Comparison of ENCODE assay signal across 15 mouse cellular contexts in the genomic region with DNA sequence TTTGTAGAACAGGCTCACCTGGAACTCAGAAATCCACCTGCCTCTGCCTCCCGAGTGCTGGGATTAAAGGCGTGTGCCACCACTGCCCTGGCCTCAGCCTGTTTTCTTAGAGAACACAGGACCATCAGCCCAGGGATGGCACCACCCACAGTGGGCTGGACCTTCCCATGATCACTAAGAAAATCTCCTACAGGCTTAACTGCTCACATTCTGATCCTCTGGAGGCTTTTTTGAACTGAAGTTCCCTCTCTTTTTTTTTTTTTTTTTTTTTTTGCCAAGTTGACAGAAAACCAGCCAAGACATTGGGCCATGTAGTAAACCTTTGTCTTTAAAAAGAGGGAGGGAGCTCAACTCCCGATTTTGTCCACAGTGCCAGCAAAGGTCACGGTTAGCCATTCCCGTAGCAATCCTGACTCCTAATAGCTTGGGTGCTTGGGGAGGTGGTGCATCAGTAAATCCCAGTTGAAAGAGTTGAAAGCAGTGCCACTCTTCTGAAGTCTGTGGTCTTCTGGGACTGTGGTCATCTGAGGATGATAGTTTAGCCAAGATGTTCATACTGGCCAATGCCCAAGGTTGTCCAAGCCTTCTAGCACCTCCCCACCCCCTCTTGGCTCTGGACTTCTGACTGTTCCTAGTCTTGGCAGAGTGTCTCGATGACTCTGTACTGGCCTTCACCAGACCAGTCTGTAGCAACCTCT. TPM values are rescaled to one million over a fixed set of nuclear protein-coding genes. Genes with fewer than 3 reads are reported as not detected.
DNase-seq lines count a peak whose midpoint lies in the region; ATAC-seq and TF ChIP-seq lines count a peak whose summit lies in the region.
"Had no signal": no experiment of that assay in that cellular context is flagged by ENCODE, and none has a peak within 500 bp of the region (broad histone marks: within the 10 kb centered on the region; RNA-seq: fewer than 3 reads in every experiment).

No protein-coding gene starts in this region.

- H3K9me3 ChIP-seq in midbrain, embryonic 11.5 days (ENCODE audit: control insufficient read depth, low read length), result no peaks in the 10 kb centered on the region
- no peaks in the 10 kb centered on the region for H3K9me3 ChIP-seq in midbrain, postnatal 0 days (ENCODE audit: low read length)
- H3K9me3 ChIP-seq: midbrain, embryonic 15.5 days; neural tube, embryonic 13.5 days had no signal

- H3K4me1 ChIP-seq in midbrain, embryonic 11.5 days (ENCODE audit: control insufficient read depth, insufficient read depth, low read length), result peaks cover 8% of the 10 kb centered on the region
- H3K4me1 ChIP-seq in midbrain, postnatal 0 days (ENCODE audit: insufficient read depth, low read length), result peaks cover 9% of the 10 kb centered on the region; the same call in 1 of the 2 replicates

- intact Hi-C loops in heart, postnatal 25 days (cut with DNase I), result no loop called here

- TF ChIP-seq CTCF in midbrain, postnatal 0 days (IDR thresholded peaks at IDR 0.05), result no peak
- no peak for TF ChIP-seq CTCF in layer of hippocampus, adult 2 months (conservative IDR thresholded peaks at IDR 0.05)

- no peak overlapping the region for H3K4me2 ChIP-seq in midbrain, embryonic 11.5 days
- no peak overlapping the region for H3K4me2 ChIP-seq in midbrain, postnatal 0 days (ENCODE audit: low read depth, low read length, poor library complexity, severe bottlenecking)
- H3K4me2 ChIP-seq: midbrain, embryonic 15.5 days; neural tube, embryonic 13.5 days had no signal

- H3K79me2 ChIP-seq in macrophage (ENCODE audit: inconsistent target), result peaks cover 29% of the 10 kb centered on the region

- H3K27me3 ChIP-seq in midbrain, embryonic 11.5 days (ENCODE audit: control insufficient read depth, insufficient read depth, low read length), result no peaks in the 10 kb centered on the region
- no peaks in the 10 kb centered on the region for H3K27me3 ChIP-seq in midbrain, postnatal 0 days (ENCODE audit: insufficient read depth, low read length)
- H3K27me3 ChIP-seq: midbrain, embryonic 15.5 days; neural tube, embryonic 13.5 days had no signal

- WGBS in midbrain, embryonic 11.5 days, result 85% methylated on average over 6 of the region's 6 CpGs
- WGBS in midbrain, postnatal 0 days, result 85% methylated on average over 6 of the region's 6 CpGs
- WGBS in macrophage (ENCODE audit: missing documents), result 91% methylated on average over 4 of the region's 6 CpGs

- no peak overlapping the region for H3K9ac ChIP-seq in midbrain, embryonic 11.5 days (ENCODE audit: low read length)
- no peak overlapping the region for H3K9ac ChIP-seq in midbrain, postnatal 0 days (replicated peaks; ENCODE audit: low read length, poor library complexity, severe bottlenecking)
- H3K9ac ChIP-seq: midbrain, embryonic 15.5 days; neural tube, embryonic 13.5 days had no signal

- DNase-seq in heart, adult 11 months, result peak; percentile 97
- no peak for DNase-seq in heart, postnatal 25 days (ENCODE audit: low spot score)
- peak; percentile 12 for DNase-seq in midbrain, embryonic 11.5 days (ENCODE audit: low spot score, missing footprints)
- no peak for DNase-seq in midbrain, postnatal 0 days (ENCODE audit: low spot score)
- peak; percentile 84 for DNase-seq in adrenal gland, postnatal 10 days
- no peak for DNase-seq in layer of hippocampus, adult 18-20 months (ENCODE audit: low spot score in 2 of 2)
- no peak for DNase-seq in layer of hippocampus, adult 2 months (ENCODE audit: low spot score in 2 of 2)
- DNase-seq: cerebellum, postnatal 14 days; kidney, adult 8-10 months; right cerebral cortex, adult 18-20 months; thymus, postnatal 14 days had no signal

- H3K36me3 ChIP-seq in midbrain, embryonic 11.5 days (ENCODE audit: control insufficient read depth, insufficient read depth, low read length), result no peaks in the 10 kb centered on the region
- H3K36me3 ChIP-seq in midbrain, postnatal 0 days (ENCODE audit: insufficient read depth, low read length), result no peaks in the 10 kb centered on the region
- H3K36me3 ChIP-seq in macrophage (ENCODE audit: inconsistent target), result no peaks in the 10 kb centered on the region
- H3K36me3 ChIP-seq: midbrain, embryonic 15.5 days; neural tube, embryonic 13.5 days had no signal

- H3K4me3 ChIP-seq in midbrain, embryonic 11.5 days (ENCODE audit: low read depth, low read length), result no peak overlapping the region
- no peak overlapping the region for H3K4me3 ChIP-seq in midbrain, postnatal 0 days (ENCODE audit: low read depth, low read length)
- no peak overlapping the region for H3K4me3 ChIP-seq in macrophage (ENCODE audit: inconsistent target)
- H3K4me3 ChIP-seq in layer of hippocampus, adult 2 months, result no peak overlapping the region
- H3K4me3 ChIP-seq: midbrain, embryonic 15.5 days; neural tube, embryonic 13.5 days had no signal

- H3K27ac ChIP-seq in midbrain, embryonic 11.5 days (ENCODE audit: low read depth, low read length), result no peak overlapping the region
- no peak overlapping the region for H3K27ac ChIP-seq in midbrain, postnatal 0 days (ENCODE audit: low read depth, low read length)
- peak overlapping the region; percentile 95 for H3K27ac ChIP-seq in macrophage
- H3K27ac ChIP-seq in layer of hippocampus, adult 2 months, result no peak overlapping the region
- H3K27ac ChIP-seq: midbrain, embryonic 15.5 days; neural tube, embryonic 13.5 days had no signal

- ATAC-seq in midbrain, embryonic 11.5 days (ENCODE audit: low FRiP score), result no peak
- no peak for ATAC-seq in midbrain, postnatal 0 days (ENCODE audit: low FRiP score)
- ATAC-seq: hindbrain, embryonic 16.5 days; midbrain, embryonic 15.5 days had no signal

RNA-seq across cellular contexts. Expression of gene Pla2g15, which starts 2.2 kb away (rescaled TPM):
- total RNA-seq in heart, postnatal 25 days (2021), result 1 to 10 TPM; 7.8 to 8.7 TPM
- polyA plus RNA-seq in midbrain, embryonic 11.5 days (2014; fragmentation: Nextera tagmentation; extraction: Ambion mirVana), result 6.4 and 6.9 TPM in 2 replicates
- 21.3 and 22.5 TPM in 2 replicates for total RNA-seq in midbrain, postnatal 0 days (2014; rRNA removed)
- 16.7 and 18.7 TPM in 2 replicates for polyA plus RNA-seq in midbrain, postnatal 0 days (2015; fragmentation: Nextera tagmentation; extraction: Ambion mirVana)
- 10 to 100 TPM; 17.6 to 21.4 TPM for total RNA-seq in adrenal gland, postnatal 10 days (2021)
- total RNA-seq in macrophage (2018; cell fraction: chromatin; rRNA removed), result 10 to 100 TPM in 23 of 26 experiments, 1 to 10 TPM in 3; 6.3 to 91.3 (median 35.9) TPM
- total RNA-seq in macrophage (2018; cell fraction: cytosol; rRNA removed), result 100 to 1,000 TPM in 25 of 26 experiments, 10 to 100 TPM in 1; 99.8 to 275 (median 173) TPM
- total RNA-seq in macrophage (2018; cell fraction: nucleus; rRNA removed), result 100 to 1,000 TPM in 25 of 26 experiments, 10 to 100 TPM in 1; 43.3 to 265 (median 215) TPM
- polyA plus RNA-seq in macrophage (2018), result 132 to 176 TPM (median 135 TPM) in 3 replicates
- 10 to 100 TPM; 22.8 to 25.6 TPM for total RNA-seq in layer of hippocampus, adult 18-20 months (2021)
- 10 to 100 TPM; 21.7 to 21.8 TPM for total RNA-seq in layer of hippocampus, adult 2 months (2021)

RNA-seq across cellular contexts. Expression of gene Esrp2, which starts 11.2 kb away (rescaled TPM):
- under 1 TPM; 0.53 to 0.60 TPM for total RNA-seq in heart, postnatal 25 days (2021)
- polyA plus RNA-seq in midbrain, embryonic 11.5 days (2014; fragmentation: Nextera tagmentation; extraction: Ambion mirVana), result 0.88 and 0.89 TPM in 2 replicates
- 0.77 TPM in 1 of 2 replicates, not detected in the other for total RNA-seq in midbrain, postnatal 0 days (2014; rRNA removed)
- polyA plus RNA-seq in midbrain, postnatal 0 days (2015; fragmentation: Nextera tagmentation; extraction: Ambion mirVana), result 0.31 TPM in 1 of 2 replicates, not detected in the other
- total RNA-seq in adrenal gland, postnatal 10 days (2021), result 10 to 100 TPM; 14.8 to 15.4 TPM
- total RNA-seq in macrophage (2018; cell fraction: chromatin; rRNA removed), result not detected
- total RNA-seq in macrophage (2018; cell fraction: cytosol; rRNA removed), result under 1 TPM in 1 of 26 experiments, not detected in 25; 0.10 TPM
- not detected for total RNA-seq in macrophage (2018; cell fraction: nucleus; rRNA removed)
- not detected in 3 replicates for polyA plus RNA-seq in macrophage (2018)
- under 1 TPM in 1 of 2 experiments, not detected in 1; 0.12 TPM for total RNA-seq in layer of hippocampus, adult 18-20 months (2021)
- total RNA-seq in layer of hippocampus, adult 2 months (2021), result under 1 TPM; 0.39 to 0.67 TPM

RNA-seq across cellular contexts. Expression of gene Slc7a6, which starts 20.6 kb away (rescaled TPM):
- total RNA-seq in heart, postnatal 25 days (2021), result 10 to 100 TPM; 12.0 to 12.2 TPM
- polyA plus RNA-seq in midbrain, embryonic 11.5 days (2014; fragmentation: Nextera tagmentation; extraction: Ambion mirVana), result 88.3 and 89.4 TPM in 2 replicates
- total RNA-seq in midbrain, postnatal 0 days (2014; rRNA removed), result 37.1 and 44.3 TPM in 2 replicates
- polyA plus RNA-seq in midbrain, postnatal 0 days (2015; fragmentation: Nextera tagmentation; extraction: Ambion mirVana), result 40.2 and 41.7 TPM in 2 replicates
- 10 to 100 TPM; 28.2 to 28.7 TPM for total RNA-seq in adrenal gland, postnatal 10 days (2021)
- 10 to 100 TPM in 13 of 26 experiments, 1 to 10 TPM in 13; 4.6 to 16.6 (median 9.9) TPM for total RNA-seq in macrophage (2018; cell fraction: chromatin; rRNA removed)
- total RNA-seq in macrophage (2018; cell fraction: cytosol; rRNA removed), result 1 to 10 TPM; 3.3 to 5.8 (median 4.6) TPM
- total RNA-seq in macrophage (2018; cell fraction: nucleus; rRNA removed), result 10 to 100 TPM in 13 of 26 experiments, 1 to 10 TPM in 13; 3.4 to 26.8 (median 9.7) TPM
- polyA plus RNA-seq in macrophage (2018), result 4.4 to 10.2 TPM (median 4.9 TPM) in 3 replicates
- 10 to 100 TPM; 18.6 to 20.8 TPM for total RNA-seq in layer of hippocampus, adult 18-20 months (2021)
- total RNA-seq in layer of hippocampus, adult 2 months (2021), result 10 to 100 TPM; 24.6 to 26.7 TPM

Comparison
In these comparisons a context has a peak if more than half of its experiments do, and no peak if none do; other contexts are left out.
1. DNase-seq: peak in heart, adult 11 months (single experiment), midbrain, embryonic 11.5 days (single experiment) and adrenal gland, postnatal 10 days (single experiment); none in heart, postnatal 25 days (single experiment), midbrain, postnatal 0 days (single experiment), layer of hippocampus, adult 18-20 months (0 of 2) and layer of hippocampus, adult 2 months (0 of 2).